Mouse (Mus musculus) spleen, adult 10 weeks (tissue): ENCODE data around the gene Efna3. TPM values are rescaled to one million over a fixed set of nuclear protein-coding genes. Genes with fewer than 3 reads are reported as not detected.

Experiments used
- polyA plus RNA-seq: library from polyadenylated mRNA; stranded (reverse); fragments of 350-450 nt; fragmentation: Illumina TruSeq; extraction: RNeasy Lipid Tissue Mini Kit (QIAGEN cat#74804); gene quantifications from one replicate; pipeline ENCODE4 v1.2.3, GENCODE M21; 2015; ENCODE audit warnings: low replicate concordance; ENCODE audit not compliant: insufficient read depth

The Efna3 gene
- polyA plus RNA-seq = not detected

DNA sequence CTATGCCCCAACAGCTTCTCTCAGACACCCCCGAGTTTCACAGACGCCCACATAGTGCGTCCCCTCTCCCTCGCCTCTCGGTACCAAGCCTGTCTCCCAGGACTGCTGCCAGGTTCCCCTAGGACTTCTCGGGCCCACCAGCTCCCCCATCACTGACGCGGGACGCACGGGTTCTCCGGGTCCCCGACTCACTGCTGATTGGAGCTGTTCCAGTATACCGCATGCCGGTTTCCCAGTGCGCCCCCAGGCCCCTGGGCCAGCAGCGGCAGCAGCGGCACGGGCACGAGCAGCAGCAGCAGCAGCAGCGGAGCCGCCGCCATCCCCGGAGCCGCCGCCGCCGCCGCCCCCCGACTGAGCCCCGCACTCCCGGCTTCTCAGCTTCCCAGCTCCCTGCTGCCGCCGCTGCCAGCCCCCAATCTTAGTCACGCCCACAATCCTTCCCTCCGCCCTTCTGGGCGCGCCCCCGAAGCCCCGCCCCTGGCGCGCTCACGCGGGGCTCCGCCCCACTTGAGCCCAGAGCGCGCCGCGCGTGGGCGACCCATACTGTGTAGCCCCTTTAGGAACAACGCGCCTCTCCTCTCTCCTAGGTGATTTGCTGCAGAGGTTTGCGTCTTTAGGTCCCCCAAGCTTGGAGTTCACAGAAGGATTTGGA is at the start of gene Efna3:
Gene Efna3, minus strand, starts transcription at position 452 of the 652 bp plus-strand sequence.

DNA sequence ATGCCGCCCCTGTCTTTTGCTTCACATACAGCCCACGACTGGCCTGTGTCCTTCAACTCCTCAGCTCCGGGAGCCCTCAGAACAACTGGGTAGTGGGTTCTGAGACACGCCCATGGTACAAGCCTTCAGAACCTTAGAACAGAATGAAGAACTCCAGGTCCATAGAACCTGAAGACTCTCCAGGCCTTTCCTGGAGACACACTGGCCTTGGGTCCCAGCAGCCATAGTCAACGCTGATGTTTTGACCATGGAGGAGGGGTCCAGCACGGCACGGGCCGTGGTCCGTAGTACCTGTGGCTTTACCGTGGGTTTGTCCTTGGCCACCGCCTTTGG is 42.4 kb upstream of the Efna3 start, which contains the start of gene Dcst1:
Gene Dcst1, minus strand, starts transcription at position 101 of the 333 bp plus-strand sequence.

DNA sequence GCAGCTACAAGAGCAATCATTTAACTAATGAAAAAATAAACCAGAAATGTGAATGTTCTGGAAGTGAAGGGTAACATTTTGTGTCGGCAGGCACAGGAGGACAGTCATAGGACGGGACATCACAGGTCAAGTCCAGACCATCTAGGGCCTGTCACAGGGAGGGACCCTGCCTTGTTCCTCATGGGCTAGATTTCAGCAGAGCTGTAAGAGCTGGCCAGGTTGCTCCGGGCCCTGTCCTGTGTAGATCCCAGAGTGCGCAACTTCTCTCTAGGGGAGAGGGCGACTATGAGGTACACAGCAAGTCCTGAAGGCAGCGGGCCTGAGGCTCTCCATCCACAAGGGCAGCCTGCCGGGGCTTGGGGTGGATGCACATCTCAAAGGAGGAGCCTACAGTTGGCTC is 38.9 kb upstream of the Efna3 start, which contains the start of gene Dcst2:
Gene Dcst2, plus strand, starts transcription at position 301 of the 400 bp plus-strand sequence.

GRCm38 (mm10) chr3:89349869-89350501 is 27.2 kb upstream of the Efna3 start, which contains the start of gene Adam15:
Gene Adam15 (minus strand): TSS chr3:89349996.

GRCm38 (mm10) chr3:89337721-89338578 is 15.2 kb upstream of the Efna3 start, which contains the start of gene Efna4:
Gene Efna4 (minus strand): TSS chr3:89338028.

DNA sequence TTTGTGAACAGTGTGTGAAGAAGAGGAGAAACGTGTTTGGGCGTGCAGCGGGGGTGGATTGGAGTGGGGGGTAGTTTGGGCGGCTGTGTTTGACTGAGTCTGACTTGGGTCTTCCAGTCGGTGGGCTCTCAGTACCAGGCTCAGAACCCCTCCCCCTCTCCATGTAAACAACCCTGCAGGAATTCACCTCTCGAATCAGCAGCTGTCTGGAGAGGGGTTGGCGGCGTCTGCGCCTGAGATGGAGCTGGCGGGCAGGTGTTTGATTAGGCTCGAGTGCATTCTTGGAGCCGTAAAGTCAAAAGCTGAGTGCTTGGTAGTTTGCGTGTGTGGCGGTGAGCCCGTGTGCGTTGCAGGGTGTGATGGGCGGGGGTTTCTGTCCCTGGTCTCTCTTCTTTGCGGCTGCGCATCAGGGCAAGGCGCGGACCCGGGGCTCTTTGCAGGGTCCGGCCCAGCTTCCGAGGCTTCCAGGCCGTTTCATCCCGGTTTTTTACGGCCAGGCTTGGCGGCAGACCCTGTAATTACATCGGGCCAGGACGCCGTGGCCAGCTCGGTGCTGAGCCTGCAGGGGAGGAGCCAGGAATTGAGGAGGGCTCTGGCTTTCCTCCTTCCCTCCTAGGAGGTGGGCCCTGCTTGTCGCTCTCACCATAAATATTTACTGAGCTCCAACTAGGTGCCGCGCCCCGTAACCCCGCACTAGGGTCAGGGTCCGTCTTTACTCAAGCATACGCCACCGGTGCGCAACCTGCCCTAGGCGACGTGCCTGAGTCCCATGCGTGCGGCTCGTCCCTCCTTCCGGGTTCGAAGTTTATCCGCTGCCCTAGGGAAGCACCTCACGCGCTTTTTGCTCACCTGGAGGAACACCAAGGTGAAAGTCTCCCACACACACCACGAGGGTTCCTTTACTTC is 41.9 kb downstream of the Efna3 start, which contains the start of gene Efna1:
Gene Efna1, minus strand, starts transcription at position 537 of the 906 bp plus-strand sequence.

GRCm38 (mm10) chr3:89270051-89270755 is 52.6 kb downstream of the Efna3 start, which contains the start of gene Slc50a1:
Gene Slc50a1 (minus strand): TSS chr3:89270570.

Other genes starting within 250 kb of the Efna3 start
- 22.4 TPM for gene Rusc1, start 229.7 kb downstream of the Efna3 start, polyA plus RNA-seq
- gene Gm43738, start 221.9 kb downstream of the Efna3 start, polyA plus RNA-seq = not detected
- 37.3 TPM for gene Fdps, start 221.0 kb downstream of the Efna3 start, polyA plus RNA-seq
- gene Pklr, start 186.8 kb downstream of the Efna3 start, polyA plus RNA-seq = 1.8 TPM
- gene Hcn3, start 162.8 kb downstream of the Efna3 start, polyA plus RNA-seq = 0.23 TPM
- gene Clk2, start 158.2 kb downstream of the Efna3 start, polyA plus RNA-seq = 91.6 TPM
- 49.7 TPM for gene Scamp3, start 145.5 kb downstream of the Efna3 start, polyA plus RNA-seq
- 19.3 TPM for gene Fam189b, start 139.8 kb downstream of the Efna3 start, polyA plus RNA-seq
- 71.7 TPM for gene Gba, start 120.0 kb downstream of the Efna3 start, polyA plus RNA-seq
- gene Thbs3, start 107.8 kb downstream of the Efna3 start, polyA plus RNA-seq = 2.9 TPM
- 58.4 TPM for gene Mtx1, start 95.9 kb downstream of the Efna3 start, polyA plus RNA-seq
- 0.52 TPM for gene Muc1, start 93.9 kb downstream of the Efna3 start, polyA plus RNA-seq
- gene Krtcap2, start 77.0 kb downstream of the Efna3 start, polyA plus RNA-seq = 83.8 TPM
- gene Trim46, start 76.7 kb downstream of the Efna3 start, polyA plus RNA-seq = 0.54 TPM
- gene Dpm3, start 63.6 kb downstream of the Efna3 start, polyA plus RNA-seq = 3.5 TPM
- 93.1 TPM for gene Slc50a1, start 52.4 kb downstream of the Efna3 start, polyA plus RNA-seq
- gene Efna1, start 41.8 kb downstream of the Efna3 start, polyA plus RNA-seq = 3.6 TPM
- not detected for gene Efna4, start 15.1 kb upstream of the Efna3 start, polyA plus RNA-seq
- 18.7 TPM for gene Adam15, start 27.0 kb upstream of the Efna3 start, polyA plus RNA-seq
- gene Dcst2, start 39.0 kb upstream of the Efna3 start, polyA plus RNA-seq = 0.36 TPM
- 0.44 TPM for gene Dcst1, start 42.3 kb upstream of the Efna3 start, polyA plus RNA-seq
- 14.7 TPM for gene Zbtb7b, start 71.8 kb upstream of the Efna3 start, polyA plus RNA-seq
- gene Lenep, start 79.8 kb upstream of the Efna3 start, polyA plus RNA-seq = 5.6 TPM
- gene Flad1, start 88.9 kb upstream of the Efna3 start, polyA plus RNA-seq = 16.6 TPM
- 31.1 TPM for gene Cks1b, start 95.4 kb upstream of the Efna3 start, polyA plus RNA-seq
- 56.3 TPM for gene Shc1, start 95.5 kb upstream of the Efna3 start, polyA plus RNA-seq
- 34.0 TPM for gene Pygo2, start 107.2 kb upstream of the Efna3 start, polyA plus RNA-seq
- 51.6 TPM for gene Pbxip1, start 113.7 kb upstream of the Efna3 start, polyA plus RNA-seq
- gene Pmvk, start 131.6 kb upstream of the Efna3 start, polyA plus RNA-seq = 16.0 TPM
- 0.35 TPM for gene Kcnn3, start 197.2 kb upstream of the Efna3 start, polyA plus RNA-seq